Mouse (Mus musculus): ENCODE measurements around the gene Ppm1g. TPM values are rescaled to one million over a fixed set of nuclear protein-coding genes. Genes with fewer than 3 reads are reported as not detected.

The Ppm1g gene
- total RNA-seq (2012; rRNA removed) = 182 and 225 TPM in 2 replicates
- total RNA-seq (2014; rRNA removed) = 96.9 and 97.8 TPM in 2 replicates
- 366 and 383 TPM in 2 replicates for polyA plus RNA-seq (2012; ENCODE audit: insufficient read length, low read depth)

DNA sequence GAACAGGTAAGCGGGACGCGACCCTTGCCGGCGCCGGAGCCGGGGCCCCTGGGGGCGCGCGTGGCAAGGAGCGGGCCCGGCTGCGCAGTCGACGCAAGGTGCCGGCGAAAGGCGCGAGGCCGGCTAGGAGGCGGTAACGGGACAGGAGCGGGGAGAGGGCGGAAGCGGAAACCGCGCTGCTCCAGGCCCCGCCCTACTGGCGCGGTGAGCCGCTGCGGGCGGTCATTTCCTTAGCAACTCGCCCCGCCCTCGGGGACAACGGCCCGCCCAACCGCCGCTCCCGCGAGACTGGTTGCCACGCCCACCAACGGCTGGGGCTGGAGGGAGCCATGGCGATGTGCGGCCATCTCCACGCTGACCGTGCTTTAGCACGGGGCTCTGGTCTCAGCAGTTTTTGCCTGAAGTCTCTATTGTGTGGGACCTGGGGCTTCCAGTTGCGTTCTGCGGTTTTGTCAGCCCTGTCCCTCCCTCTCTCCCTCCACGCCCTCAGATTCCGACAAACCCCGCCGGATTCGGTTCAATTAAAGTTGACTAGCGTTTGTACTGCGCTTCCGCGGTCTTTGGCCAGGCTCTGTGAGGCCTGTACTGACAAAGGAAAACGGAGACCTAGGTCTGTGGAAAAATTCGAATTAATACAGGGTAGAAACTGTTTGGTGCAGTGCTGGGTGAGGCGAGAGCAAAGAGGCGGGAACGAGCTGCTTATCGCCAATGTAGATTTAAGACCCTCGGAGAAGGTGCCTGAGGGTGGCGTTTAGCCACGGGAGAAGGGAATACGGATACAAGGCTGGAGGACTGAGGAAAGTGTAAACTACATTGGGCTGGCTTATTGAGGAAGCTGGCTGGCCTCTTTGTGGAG, at the start of gene Ppm1g:
TSS of gene Ppm1g (minus strand) at position 240 of the 856 bp plus-strand sequence.
- Histone ChIP-seq H3K27ac (ENCODE audit: insufficient read depth, low read depth) (peak within 1 kb of the TSS; percentile 89), H3K27me3 (replicated peaks) (no peaks in the 10 kb centered on the region), H3K79me2 (replicated peaks; ENCODE audit: control insufficient read depth, extremely low read depth, insufficient read depth, poor library complexity, severe bottlenecking) (peaks cover 43% of the 10 kb centered on the region), H3K9ac (ENCODE audit: insufficient read depth, low read depth) (peak within 1 kb of the TSS; percentile 87), H3K9me3 (replicated peaks; ENCODE audit: low read length) (no peaks in the 10 kb centered on the region), H3K4me1 (ENCODE audit: control insufficient read depth in 1 of 2, insufficient read depth in 2 of 2) (peaks cover 0 to 20% of the 10 kb centered on the region in 2 experiments; a peak in 2 of 4 replicates), H3K4me3 (replicated peaks in 1 of 3; ENCODE audit: low read depth in 2 of 3, low read length in 2 of 3, poor library complexity in 1 of 3) (peak within 1 kb of the TSS; percentile 84 to 93 (median 93)), H3K36me3 (replicated peaks in 1 of 2; ENCODE audit: control insufficient read depth in 1 of 2, insufficient read depth in 1 of 2, low read length in 1 of 2) (peaks cover 0 to 9% of the 10 kb centered on the region in 2 experiments), H3K4me2 (ENCODE audit: insufficient read depth, low read depth, poor library complexity, severe bottlenecking) (peak within 1 kb of the TSS; percentile 40)
- TF ChIP-seq KAT2A (IDR thresholded peaks at IDR 0.05; ENCODE audit: insufficient replicate concordance, low read length) (peak; percentile 62; the same call in 1 of the 2 replicates), E2F4 (IDR thresholded peaks at IDR 0.05; ENCODE audit: insufficient replicate concordance, low read depth, low read length) (0 out of 2 replicates have a peak, but pooled peaks have one; percentile 32), SMC3 (IDR thresholded peaks at IDR 0.05; ENCODE audit: low read depth, low read length) (no peak), BHLHE40 (IDR thresholded peaks at IDR 0.05; ENCODE audit: low read depth, low read length) (0 out of 2 replicates have a peak, but pooled peaks have one; percentile 21), HCFC1 (IDR thresholded peaks at IDR 0.05; ENCODE audit: low read depth, low read length) (peak; percentile 77), RCOR1 (conservative IDR thresholded peaks at IDR 0.05; ENCODE audit: low read depth, low read length) (no peak), MXI1 (IDR thresholded peaks at IDR 0.05; ENCODE audit: low read depth, low read length) (peak; percentile 85), ZC3H11A (IDR thresholded peaks at IDR 0.05; ENCODE audit: low read depth, low read length) (no peak), CHD1 (IDR thresholded peaks at IDR 0.05; ENCODE audit: low read depth, low read length) (peak; percentile 75; the same call in 1 of the 2 replicates), EP300 (IDR thresholded peaks at IDR 0.05; ENCODE audit: low read length) (no peak), POLR2AphosphoS2 (IDR thresholded peaks at IDR 0.05; ENCODE audit: low read depth, low read length) (peak; percentile 90), USF1 (IDR thresholded peaks at IDR 0.05; ENCODE audit: low read depth, low read length) (no peak), ZMIZ1 (IDR thresholded peaks at IDR 0.05; ENCODE audit: low read depth, low read length) (peak; percentile 94), POLR2A (IDR thresholded peaks at IDR 0.05; ENCODE audit: low read depth, low read length) (peak; percentile 99), TCF12 (IDR thresholded peaks at IDR 0.05; ENCODE audit: low read depth, low read length) (peak; percentile 93; the same call in 1 of the 2 replicates), CHD2 (IDR thresholded peaks at IDR 0.05; ENCODE audit: low read length) (peak; percentile 98), MAZ (IDR thresholded peaks at IDR 0.05; ENCODE audit: low read depth, low read length) (no peak), MAX (IDR thresholded peaks at IDR 0.05; ENCODE audit: low read length) (peak; percentile 89), MYC (IDR thresholded peaks at IDR 0.05; ENCODE audit: low read depth, low read length) (peak; percentile 80), NELFE (IDR thresholded peaks at IDR 0.05; ENCODE audit: low read depth, low read length) (peak; percentile 99), NRF1 (IDR thresholded peaks at IDR 0.05; ENCODE audit: low read depth, low read length) (peak; percentile 61), IRF4 (IDR thresholded peaks at IDR 0.05; ENCODE audit: low read depth, low read length) (peak; percentile 45; the same call in 1 of the 2 replicates), UBTF (IDR thresholded peaks at IDR 0.05; ENCODE audit: low read depth, low read length) (peak; percentile 58; the same call in 1 of the 2 replicates), SIN3A (IDR thresholded peaks at IDR 0.05; ENCODE audit: low read length) (peak; percentile 74), ZKSCAN1 (IDR thresholded peaks at IDR 0.05; ENCODE audit: borderline replicate concordance, low read depth, low read length) (no peak), ELF1 (IDR thresholded peaks at IDR 0.05; ENCODE audit: low read depth, low read length) (peak; percentile 91), MEF2A (IDR thresholded peaks at IDR 0.05; ENCODE audit: borderline replicate concordance, low read depth, low read length) (peak; percentile 43; the same call in 1 of the 2 replicates), TBP (conservative IDR thresholded peaks at IDR 0.05; ENCODE audit: low read depth, low read length) (peak; percentile 85; the same call in 1 of the 2 replicates)
- in situ Hi-C loops (cut with MboI; ENCODE audit: low pct_ligation_motif_present, low pct_unique_long_range_greater_than_20kb, low sequenced_read_pairs) = no loop called here
- dilution Hi-C loops (cut with MboI; ENCODE audit: extremely low pct_ligation_motif_present, extremely low pct_unique_long_range_greater_than_20kb, low sequenced_read_pairs) = no loop called here
- DNase-seq (ENCODE audit: extremely low read depth) = peak; percentile 94

Measured in CH12.LX (cell line).